Mouse (Mus musculus): ENCODE results near the gene Pcsk6. TPM values are rescaled to one million over a fixed set of nuclear protein-coding genes. Genes with fewer than 3 reads are reported as not detected.

Pcsk6 gene
- total RNA-seq, 1 experiment, result 62.6 TPM

- in situ Hi-C loops (cut with MboI; ENCODE audit: low sequenced_read_pairs in 2 of 2, unreplicated experiment in 2 of 2), result no loop called here
- no peak overlapping the region for H3K9ac ChIP-seq (ENCODE audit: insufficient read depth, low read depth, low read length, poor library complexity, severe bottlenecking)
- TF ChIP-seq ZNF384 (IDR thresholded peaks at IDR 0.05; ENCODE audit: low read depth, low read length) (no peak), ZC3H11A (IDR thresholded peaks at IDR 0.05; ENCODE audit: borderline replicate concordance, low read depth, low read length) (no peak), MAFK (IDR thresholded peaks at IDR 0.05; ENCODE audit: insufficient read depth, low read depth, low read length) (peak; percentile 56; the same call in 1 of the 2 replicates), HCFC1 (IDR thresholded peaks at IDR 0.05; ENCODE audit: borderline replicate concordance, insufficient read depth, low read length) (no peak), CHD2 (IDR thresholded peaks at IDR 0.05; ENCODE audit: low read depth, low read length) (no peak)
Observed at GRCm38 (mm10) chr7:65822506-65823119, 38.9 kb upstream of the Pcsk6 start.

GRCm38 (mm10) chr7:65839756-65840155 lies 21.8 kb upstream of the Pcsk6 start:
- in situ Hi-C loops (cut with MboI; ENCODE audit: low sequenced_read_pairs in 2 of 2, unreplicated experiment in 2 of 2), result no loop called here
- H3K9me3 ChIP-seq (ENCODE audit: control insufficient read depth, insufficient read depth, low read depth, low read length), result no peaks in the 10 kb centered on the region

More at GRCm38 (mm10) chr7:65822506-65823119, 38.9 kb upstream of the Pcsk6 start:
- no peak for DNase-seq (ENCODE audit: low read depth, low spot score)
- H3K36me3 ChIP-seq (ENCODE audit: control insufficient read depth, insufficient read depth, low read length, poor library complexity, severe bottlenecking), result no peaks in the 10 kb centered on the region
- no peaks in the 10 kb centered on the region for H3K4me1 ChIP-seq (ENCODE audit: control insufficient read depth in 2 of 2, insufficient read depth in 2 of 2, low read length in 2 of 2, poor library complexity in 1 of 2)
- H3K4me3 ChIP-seq (ENCODE audit: insufficient read depth in 1 of 2, low read depth in 1 of 2, low read length in 2 of 2, poor library complexity in 1 of 2, severe bottlenecking in 1 of 2), result no peak overlapping the region
- H3K9me3 ChIP-seq (ENCODE audit: control insufficient read depth, insufficient read depth, low read depth, low read length), result no peaks in the 10 kb centered on the region
- no peak overlapping the region for H3K27ac ChIP-seq (ENCODE audit: insufficient read depth, low read depth, low read length, poor library complexity, severe bottlenecking)

GRCm38 (mm10) chr7:65843210-65843609 lies 18.3 kb upstream of the Pcsk6 start:
- TF ChIP-seq MAFK (IDR thresholded peaks at IDR 0.05; ENCODE audit: insufficient read depth, low read depth, low read length), result no peak
- 0 out of 2 replicates have a peak, but pooled peaks have one; percentile 20 for TF ChIP-seq ZC3H11A (IDR thresholded peaks at IDR 0.05; ENCODE audit: borderline replicate concordance, low read depth, low read length)
- H3K9me3 ChIP-seq (ENCODE audit: control insufficient read depth, insufficient read depth, low read depth, low read length), result no peaks in the 10 kb centered on the region
- H3K9ac ChIP-seq (ENCODE audit: insufficient read depth, low read depth, low read length, poor library complexity, severe bottlenecking), result no peak overlapping the region
- no peak overlapping the region for H3K4me3 ChIP-seq (ENCODE audit: insufficient read depth in 1 of 2, low read depth in 1 of 2, low read length in 2 of 2, poor library complexity in 1 of 2, severe bottlenecking in 1 of 2)
- peaks cover 5 to 7% of the 10 kb centered on the region in 2 experiments for H3K4me1 ChIP-seq (ENCODE audit: control insufficient read depth in 2 of 2, insufficient read depth in 2 of 2, low read length in 2 of 2, poor library complexity in 1 of 2)
- no peak overlapping the region for H3K27ac ChIP-seq (ENCODE audit: insufficient read depth, low read depth, low read length, poor library complexity, severe bottlenecking)
- no peak for DNase-seq (ENCODE audit: low read depth, low spot score)
- in situ Hi-C loops (cut with MboI; ENCODE audit: low sequenced_read_pairs in 2 of 2, unreplicated experiment in 2 of 2), result no loop called here
- H3K36me3 ChIP-seq (ENCODE audit: control insufficient read depth, insufficient read depth, low read length, poor library complexity, severe bottlenecking), result no peaks in the 10 kb centered on the region

More at GRCm38 (mm10) chr7:65839756-65840155, 21.8 kb upstream of the Pcsk6 start:
- Histone ChIP-seq H3K27ac (ENCODE audit: insufficient read depth, low read depth, low read length, poor library complexity, severe bottlenecking) (no peak overlapping the region), H3K4me1 (ENCODE audit: control insufficient read depth in 2 of 2, insufficient read depth in 2 of 2, low read length in 2 of 2, poor library complexity in 1 of 2) (peaks cover 0 to 2% of the 10 kb centered on the region in 2 experiments; a peak in 2 of 4 replicates), H3K9ac (ENCODE audit: insufficient read depth, low read depth, low read length, poor library complexity, severe bottlenecking) (no peak overlapping the region), H3K4me3 (ENCODE audit: insufficient read depth in 1 of 2, low read depth in 1 of 2, low read length in 2 of 2, poor library complexity in 1 of 2, severe bottlenecking in 1 of 2) (no peak overlapping the region), H3K36me3 (ENCODE audit: control insufficient read depth, insufficient read depth, low read length, poor library complexity, severe bottlenecking) (no peaks in the 10 kb centered on the region)
- DNase-seq (ENCODE audit: low read depth, low spot score), result no peak
- TF ChIP-seq MAFK (IDR thresholded peaks at IDR 0.05; ENCODE audit: insufficient read depth, low read depth, low read length) (no peak), ZNF384 (IDR thresholded peaks at IDR 0.05; ENCODE audit: low read depth, low read length) (no peak), CHD2 (IDR thresholded peaks at IDR 0.05; ENCODE audit: low read depth, low read length) (no peak), ZC3H11A (IDR thresholded peaks at IDR 0.05; ENCODE audit: borderline replicate concordance, low read depth, low read length) (no peak)

DNA sequence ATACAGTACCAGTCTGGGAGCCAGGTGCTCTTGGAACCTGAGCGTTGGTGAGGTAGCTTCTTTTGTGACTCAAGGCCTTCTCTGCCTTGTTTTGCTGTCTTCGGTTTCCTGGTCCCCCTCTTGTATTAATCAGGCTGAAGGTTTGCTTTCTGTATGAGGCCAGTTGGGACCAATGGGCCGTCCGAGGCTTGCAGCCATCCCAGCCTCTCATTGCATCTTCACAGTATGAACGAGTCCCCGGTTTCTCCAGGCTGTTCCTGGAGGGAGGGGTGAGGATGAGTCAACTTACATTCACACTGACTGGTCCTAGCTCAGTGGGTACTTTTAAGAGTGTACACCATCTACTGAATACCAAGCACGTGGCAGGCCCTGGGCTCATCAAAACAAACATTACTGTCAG lies 553 bp upstream of the Pcsk6 start:
- H3K9ac ChIP-seq (ENCODE audit: insufficient read depth, low read depth, low read length, poor library complexity, severe bottlenecking), result no peak overlapping the region
- H3K27ac ChIP-seq (ENCODE audit: insufficient read depth, low read depth, low read length, poor library complexity, severe bottlenecking), result no peak overlapping the region
- H3K9me3 ChIP-seq (ENCODE audit: control insufficient read depth, insufficient read depth, low read depth, low read length), result no peaks in the 10 kb centered on the region
- TF ChIP-seq ZNF384 (IDR thresholded peaks at IDR 0.05; ENCODE audit: low read depth, low read length), result no peak
- peaks cover 2 to 10% of the 10 kb centered on the region in 2 experiments; a peak in 3 of 4 replicates for H3K4me1 ChIP-seq (ENCODE audit: control insufficient read depth in 2 of 2, insufficient read depth in 2 of 2, low read length in 2 of 2, poor library complexity in 1 of 2)
- peak overlapping the region; percentile 67 to 86; a peak in 2 of 4 replicates for H3K4me3 ChIP-seq (ENCODE audit: insufficient read depth in 1 of 2, low read depth in 1 of 2, low read length in 2 of 2, poor library complexity in 1 of 2, severe bottlenecking in 1 of 2)
- in situ Hi-C loops (cut with MboI; ENCODE audit: low sequenced_read_pairs in 2 of 2, unreplicated experiment in 2 of 2), result no loop called here
- DNase-seq (ENCODE audit: low read depth, low spot score), result no peak
- H3K36me3 ChIP-seq (ENCODE audit: control insufficient read depth, insufficient read depth, low read length, poor library complexity, severe bottlenecking), result no peaks in the 10 kb centered on the region

All from ES-E14 (cell line).